Mouse (Mus musculus) midbrain, embryonic 12.5 days (tissue): ENCODE results near the gene Nfatc4. TPM values are rescaled to one million over a fixed set of nuclear protein-coding genes. Genes with fewer than 3 reads are reported as not detected.

Source experiments
- ATAC-seq: fragments of 200-750 bp; cut with Nextera tagmentation; 2 replicates; pipeline ENCODE4 v1.8.0; 2017; ENCODE audit warnings: low read depth, moderate TSS enrichment, moderate library complexity; ENCODE audit not compliant: low FRiP score
- H3K27ac ChIP-seq: fragments of 300-500 bp; sonication (generic); replicated peaks from 2 replicates; pipeline ENCODE4 v1.5.1; 2016; ENCODE audit warnings: mild to moderate bottlenecking
- H3K27me3 ChIP-seq: fragments of 300-500 bp; sonication (generic); 2 replicates; pipeline ENCODE4 v1.6.1; 2016; ENCODE audit warnings: mild to moderate bottlenecking
- H3K36me3 ChIP-seq: fragments of 300-500 bp; sonication (generic); 2 replicates; pipeline ENCODE4 v1.6.1; 2016
- H3K4me1 ChIP-seq: fragments of 300-500 bp; sonication (generic); 2 replicates; pipeline ENCODE4 v1.6.1; 2016
- H3K4me2 ChIP-seq: fragments of 300-500 bp; sonication (generic); replicated peaks from 2 replicates; pipeline ENCODE4 v1.6.1; 2016; ENCODE audit warnings: mild to moderate bottlenecking, moderate library complexity
- H3K4me3 ChIP-seq: fragments of 300-500 bp; sonication (generic); 2 replicates; pipeline ENCODE4 v1.5.1; 2016; ENCODE audit warnings: mild to moderate bottlenecking
- H3K9ac ChIP-seq: fragments of 300-500 bp; sonication (generic); replicated peaks from 2 replicates; pipeline ENCODE4 v1.6.1; 2016; ENCODE audit warnings: mild to moderate bottlenecking, moderate library complexity
- H3K9me3 ChIP-seq: fragments of 300-500 bp; sonication (generic); 2 replicates; pipeline ENCODE4 v1.6.1; 2016; ENCODE audit warnings: mild to moderate bottlenecking
- WGBS: fragments of 180-500 bp; shearing (Covaris S2); methylation state at CpG from one replicate; pipeline ENCODE4 v1.1.7; 2016; 5-methylcytosine and 5-hydroxymethylcytosine counted together
- polyA plus RNA-seq: library from polyadenylated mRNA; unstranded; fragments of >200 nt; fragmentation: Nextera tagmentation; extraction: Ambion mirVana; gene quantifications from 2 replicates; pipeline ENCODE4 v1.2.1, GENCODE M21; 2016

Gene Nfatc4
- polyA plus RNA-seq, 1 experiment from 2014 or later: 24.0 TPM

- H3K4me1 ChIP-seq: peaks cover 12% of the 10 kb centered on the region; the same call in 1 of the 2 replicates
- peaks cover 4% of the 10 kb centered on the region for H3K27me3 ChIP-seq
- no peak overlapping the region for H3K27ac ChIP-seq
- 39% methylated on average over 14 of the region's 14 CpGs for WGBS
- H3K9me3 ChIP-seq: no peaks in the 10 kb centered on the region
- peaks cover 3% of the 10 kb centered on the region; the same call in 1 of the 2 replicates for H3K36me3 ChIP-seq
- H3K4me2 ChIP-seq: no peak overlapping the region
- H3K9ac ChIP-seq: no peak overlapping the region
- H3K4me3 ChIP-seq: no peak overlapping the region
- no peak for ATAC-seq
These were observed 54.7 kb downstream of the Nfatc4 start for GRCm38 (mm10) chr14:55877469-55878315.

DNA sequence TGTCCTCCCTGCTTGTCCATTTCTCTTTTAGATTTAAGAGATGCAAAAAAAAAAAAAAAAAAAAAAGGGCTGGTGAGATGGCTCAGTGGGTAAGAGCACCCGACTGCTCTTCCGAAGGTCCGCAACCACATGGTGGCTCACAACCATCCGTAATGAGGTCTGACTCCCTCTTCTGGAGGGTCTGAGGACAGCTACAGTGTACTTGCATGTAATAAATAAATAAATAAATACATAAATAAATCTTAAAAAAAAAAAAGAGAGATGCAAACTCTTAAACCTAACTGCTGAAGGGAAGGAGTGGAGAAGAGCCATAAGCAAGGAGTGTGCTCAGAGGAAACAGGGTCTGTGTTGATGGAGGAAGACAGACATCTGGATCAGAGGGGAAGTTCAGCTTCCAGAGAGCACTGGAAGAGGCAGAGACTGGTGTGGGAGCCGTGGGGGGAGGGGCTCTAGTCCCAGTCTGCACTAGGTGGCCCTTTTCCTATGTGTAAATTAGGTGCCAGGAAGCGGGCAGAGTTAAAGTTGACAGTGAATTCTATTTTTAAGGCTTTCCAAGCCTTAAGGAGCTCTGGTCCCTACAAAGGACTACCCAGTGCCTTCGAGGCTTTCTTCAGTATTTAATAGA is 55.5 kb downstream of the Nfatc4 start:
- no peak overlapping the region for H3K4me3 ChIP-seq
- H3K9ac ChIP-seq: no peak overlapping the region
- WGBS: 33% methylated on average over 6 of the region's 7 CpGs
- no peak overlapping the region for H3K27ac ChIP-seq
- no peak for ATAC-seq
- no peak overlapping the region for H3K4me2 ChIP-seq
- no peaks in the 10 kb centered on the region for H3K9me3 ChIP-seq
- H3K27me3 ChIP-seq: peaks cover 8% of the 10 kb centered on the region
- H3K4me1 ChIP-seq: peaks cover 10% of the 10 kb centered on the region; the same call in 1 of the 2 replicates
- H3K36me3 ChIP-seq: no peaks in the 10 kb centered on the region

DNA sequence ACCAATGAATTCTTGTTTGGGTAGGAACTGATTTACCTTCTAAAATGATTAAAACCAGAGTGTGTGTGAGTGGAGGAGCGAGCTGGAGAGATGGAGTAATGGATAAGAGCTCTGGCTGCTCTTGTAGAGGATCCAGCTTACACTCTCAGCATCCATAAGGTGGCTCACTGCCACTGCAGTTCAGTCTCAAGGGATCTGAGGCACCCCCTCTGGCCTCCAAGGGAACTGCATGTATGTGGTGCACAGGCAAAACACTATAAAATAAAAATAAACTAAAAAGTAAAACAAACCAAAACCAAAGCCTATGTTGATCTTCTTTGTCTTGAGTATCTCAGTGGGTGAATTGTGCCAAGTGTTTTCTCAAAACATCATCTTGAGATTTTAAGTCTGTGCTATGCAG is 56.7 kb downstream of the Nfatc4 start:
- Histone ChIP-seq H3K9ac (no peak overlapping the region), H3K27ac (no peak overlapping the region), H3K4me3 (no peak overlapping the region), H3K27me3 (peaks cover 8% of the 10 kb centered on the region), H3K4me2 (no peak overlapping the region), H3K36me3 (no peaks in the 10 kb centered on the region), H3K4me1 (peaks cover 8% of the 10 kb centered on the region), H3K9me3 (no peaks in the 10 kb centered on the region)
- WGBS: 14% methylated on average over 1 of the region's 1 CpGs
- ATAC-seq: no peak

GRCm38 (mm10) chr14:55880982-55881381 is 58.0 kb downstream of the Nfatc4 start:
- Histone ChIP-seq H3K4me1 (peaks cover 17% of the 10 kb centered on the region), H3K36me3 (no peaks in the 10 kb centered on the region), H3K4me3 (no peak overlapping the region), H3K9ac (no peak overlapping the region), H3K9me3 (no peaks in the 10 kb centered on the region), H3K27me3 (peaks cover 8% of the 10 kb centered on the region), H3K4me2 (no peak overlapping the region), H3K27ac (no peak overlapping the region)
- WGBS: 79% methylated on average over 8 of the region's 8 CpGs
- ATAC-seq: no peak

- H3K9me3 ChIP-seq: no peaks in the 10 kb centered on the region
- WGBS: 69% methylated on average over 6 of the region's 6 CpGs
- peaks cover 8% of the 10 kb centered on the region for H3K27me3 ChIP-seq
- no peak overlapping the region for H3K4me2 ChIP-seq
- H3K27ac ChIP-seq: no peak overlapping the region
- H3K36me3 ChIP-seq: peaks cover 10% of the 10 kb centered on the region
- peaks cover 27% of the 10 kb centered on the region for H3K4me1 ChIP-seq
- ATAC-seq: no peak
- H3K4me3 ChIP-seq: no peak overlapping the region
- H3K9ac ChIP-seq: no peak overlapping the region; the same call in 1 of the 2 replicates
These were observed 59.3 kb downstream of the Nfatc4 start for GRCm38 (mm10) chr14:55882171-55882641.

GRCm38 (mm10) chr14:55883149-55883661 is 60.3 kb downstream of the Nfatc4 start:
- H3K9ac ChIP-seq: no peak overlapping the region
- H3K27me3 ChIP-seq: peaks cover 8% of the 10 kb centered on the region
- no peaks in the 10 kb centered on the region for H3K9me3 ChIP-seq
- ATAC-seq: no peak
- H3K27ac ChIP-seq: no peak overlapping the region
- peaks cover 20% of the 10 kb centered on the region for H3K36me3 ChIP-seq
- 94% methylated on average over 13 of the region's 13 CpGs for WGBS
- peaks cover 27% of the 10 kb centered on the region for H3K4me1 ChIP-seq
- no peak overlapping the region for H3K4me3 ChIP-seq
- H3K4me2 ChIP-seq: no peak overlapping the region

Other genes starting within 250 kb of the Nfatc4 start
- 0.24 TPM in 1 of 2 replicates, not detected in the other for gene Fitm1, start 247.5 kb upstream of the Nfatc4 start, polyA plus RNA-seq
- gene Psme1, start 245.0 kb upstream of the Nfatc4 start, polyA plus RNA-seq: 122 and 127 TPM in 2 replicates
- 6.4 and 6.7 TPM in 2 replicates for gene Emc9, start 237.8 kb upstream of the Nfatc4 start, polyA plus RNA-seq
- 192 and 215 TPM in 2 replicates for gene Psme2, start 232.0 kb upstream of the Nfatc4 start, polyA plus RNA-seq
- gene Rnf31, start 231.4 kb upstream of the Nfatc4 start, polyA plus RNA-seq: 20.0 and 20.5 TPM in 2 replicates
- gene Irf9, start 219.6 kb upstream of the Nfatc4 start, polyA plus RNA-seq: 9.4 and 11.5 TPM in 2 replicates
- gene Rec8, start 205.1 kb upstream of the Nfatc4 start, polyA plus RNA-seq: 6.6 and 7.3 TPM in 2 replicates
- 78.5 and 85.4 TPM in 2 replicates for gene Ipo4, start 187.2 kb upstream of the Nfatc4 start, polyA plus RNA-seq
- 3.5 and 4.9 TPM in 2 replicates for gene Gm49378, start 185.2 kb upstream of the Nfatc4 start, polyA plus RNA-seq
- gene Tm9sf1, start 179.3 kb upstream of the Nfatc4 start, polyA plus RNA-seq: 64.0 and 66.1 TPM in 2 replicates
- 0.63 and 0.80 TPM in 2 replicates for gene Tssk4, start 173.0 kb upstream of the Nfatc4 start, polyA plus RNA-seq
- gene Mdp1, start 162.6 kb upstream of the Nfatc4 start, polyA plus RNA-seq: 63.8 and 67.2 TPM in 2 replicates
- 56.4 and 64.8 TPM in 2 replicates for gene Gmpr2, start 151.2 kb upstream of the Nfatc4 start, polyA plus RNA-seq
- 515 and 554 TPM in 2 replicates for gene Nedd8, start 151.0 kb upstream of the Nfatc4 start, polyA plus RNA-seq
- 53.5 and 55.4 TPM in 2 replicates for gene Tinf2, start 141.3 kb upstream of the Nfatc4 start, polyA plus RNA-seq
- 0.56 and 0.59 TPM in 2 replicates for gene Tgm1, start 109.2 kb upstream of the Nfatc4 start, polyA plus RNA-seq
- gene Rabggta, start 100.9 kb upstream of the Nfatc4 start, polyA plus RNA-seq: 34.7 and 35.3 TPM in 2 replicates
- gene Dhrs1, start 77.5 kb upstream of the Nfatc4 start, polyA plus RNA-seq: 64.8 and 65.9 TPM in 2 replicates
- 44.1 and 45.9 TPM in 2 replicates for gene Nop9, start 77.5 kb upstream of the Nfatc4 start, polyA plus RNA-seq
- gene Cideb, start 64.7 kb upstream of the Nfatc4 start, polyA plus RNA-seq: not detected in 2 replicates
- 0.24 and 0.41 TPM in 2 replicates for gene Ltb4r2, start 61.7 kb upstream of the Nfatc4 start, polyA plus RNA-seq
- gene Ltb4r1, start 57.2 kb upstream of the Nfatc4 start, polyA plus RNA-seq: 0.13 TPM in 1 of 2 replicates, not detected in the other
- gene Adcy4, start 39.0 kb upstream of the Nfatc4 start, polyA plus RNA-seq: 6.6 and 7.9 TPM in 2 replicates
- 5.3 and 8.3 TPM in 2 replicates for gene Ripk3, start 34.3 kb upstream of the Nfatc4 start, polyA plus RNA-seq
- gene Nynrin, start 30.9 kb downstream of the Nfatc4 start, polyA plus RNA-seq: 27.6 and 28.0 TPM in 2 replicates
- 0.12 and 0.15 TPM in 2 replicates for gene Cbln3, start 61.2 kb downstream of the Nfatc4 start, polyA plus RNA-seq
- 21.5 and 22.4 TPM in 2 replicates for gene Khnyn, start 61.8 kb downstream of the Nfatc4 start, polyA plus RNA-seq
- 41.3 and 44.6 TPM in 2 replicates for gene Sdr39u1, start 77.1 kb downstream of the Nfatc4 start, polyA plus RNA-seq
- not detected in 2 replicates for gene Cma1, start 121.5 kb downstream of the Nfatc4 start, polyA plus RNA-seq
- not detected in 2 replicates for gene Cma2, start 127.8 kb downstream of the Nfatc4 start, polyA plus RNA-seq
- not detected in 2 replicates for gene Mcpt1, start 194.8 kb downstream of the Nfatc4 start, polyA plus RNA-seq
- not detected in 2 replicates for gene Mcpt9, start 207.4 kb downstream of the Nfatc4 start, polyA plus RNA-seq
- not detected in 2 replicates for gene Mcpt2, start 218.9 kb downstream of the Nfatc4 start, polyA plus RNA-seq
- not detected in 2 replicates for gene Mcpt4, start 239.2 kb downstream of the Nfatc4 start, polyA plus RNA-seq